Mouse (Mus musculus): ENCODE data around the gene Catip.

DNA sequence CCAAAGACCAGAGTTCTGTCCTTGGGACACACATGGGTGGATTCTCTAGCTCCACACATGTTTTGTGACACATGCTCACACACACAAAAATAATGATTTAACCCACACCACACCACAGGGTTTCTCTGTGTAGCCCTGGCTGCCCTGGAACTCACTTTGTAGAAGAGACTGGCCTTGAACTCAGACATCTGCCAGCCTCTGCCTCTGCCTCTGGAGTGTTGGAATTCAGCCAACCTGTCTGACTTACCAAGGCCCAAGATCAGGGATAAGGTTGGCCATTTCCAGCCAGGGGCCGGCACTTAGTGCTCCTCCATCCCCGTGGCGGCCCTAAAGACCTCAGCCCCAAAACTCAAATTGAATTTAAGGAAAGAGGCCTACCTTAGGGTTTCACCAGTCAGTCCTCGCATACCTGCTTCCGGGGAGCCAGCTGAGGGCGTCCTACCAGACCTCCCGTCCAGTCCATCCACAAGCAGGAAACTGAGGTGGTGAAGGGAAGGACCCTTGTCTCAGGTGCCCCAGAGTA, 26.6 kb downstream of the Catip start:
- TF ChIP-seq GATA1 (IDR thresholded peaks at IDR 0.05; ENCODE audit: borderline replicate concordance, low read length): no peak
- TF ChIP-seq FLI1 (IDR thresholded peaks at IDR 0.05; ENCODE audit: low read length): no peak
